Comparison of ENCODE assay signal across 9 mouse cellular contexts in the genomic region with DNA sequence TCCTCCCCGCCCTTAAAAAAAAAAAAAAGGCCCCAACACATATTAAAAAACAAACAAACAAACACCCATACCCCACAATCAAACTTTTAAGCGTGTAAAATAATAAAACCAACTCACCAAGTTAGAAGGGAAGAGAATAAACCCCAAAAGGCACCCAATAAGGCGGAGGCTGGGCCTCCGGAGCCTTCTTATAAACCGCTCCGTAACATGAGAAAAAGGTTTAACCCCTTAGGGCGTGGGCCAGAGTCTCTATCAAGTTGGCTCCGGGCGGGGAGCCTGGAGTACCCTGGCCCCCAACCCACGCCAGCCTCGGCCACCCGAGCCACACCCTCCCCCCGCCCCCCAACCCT. TPM values are rescaled to one million over a fixed set of nuclear protein-coding genes. Genes with fewer than 3 reads are reported as not detected.
A peak's percentile ranks its signal among the peaks of the same experiment; 100 is the strongest.
DNase-seq lines count a peak whose midpoint lies in the region; ATAC-seq lines count a peak whose summit lies in the region.
"Had no signal": no experiment of that assay in that cellular context is flagged by ENCODE, and none has a peak within 500 bp of the region (broad histone marks: within the 10 kb centered on the region; RNA-seq: fewer than 3 reads in every experiment).

No protein-coding gene starts in this region.

- peak; percentile 25 for DNase-seq in kidney, adult 11 months
- DNase-seq in kidney, postnatal 25 days = no peak
- DNase-seq in adipocyte (ENCODE audit: low spot score) = peak; percentile 25
- no peak for DNase-seq in hindbrain, embryonic 10.5 days (ENCODE audit: low spot score)
- no peak for DNase-seq in right cerebral cortex, postnatal 10 days (ENCODE audit: low spot score in 2 of 2)
- no peak for DNase-seq in adrenal gland, adult (ENCODE audit: inconsistent age in 2 of 2, low spot score in 1 of 2)
- DNase-seq in adrenal gland, adult 8-10 months = no peak

- H3K27me3 ChIP-seq in hindbrain, embryonic 10.5 days (ENCODE audit: insufficient read depth, poor library complexity, severe bottlenecking) = peaks cover 13% of the 10 kb centered on the region
- peaks cover 22% of the 10 kb centered on the region for H3K27me3 ChIP-seq in midbrain, embryonic 12.5 days

- H3K9ac ChIP-seq in midbrain, embryonic 12.5 days (replicated peaks) = peak overlapping the region; percentile 94

- H3K27ac ChIP-seq in hindbrain, embryonic 10.5 days = peak overlapping the region; percentile 100
- peak overlapping the region; percentile 91 for H3K27ac ChIP-seq in midbrain, embryonic 12.5 days (replicated peaks)

- peak overlapping the region; percentile 83 for H3K4me2 ChIP-seq in midbrain, embryonic 12.5 days (replicated peaks)

- H3K36me3 ChIP-seq in hindbrain, embryonic 10.5 days = no peaks in the 10 kb centered on the region
- no peaks in the 10 kb centered on the region for H3K36me3 ChIP-seq in midbrain, embryonic 12.5 days

- H3K9me3 ChIP-seq in hindbrain, embryonic 10.5 days = no peaks in the 10 kb centered on the region
- no peaks in the 10 kb centered on the region for H3K9me3 ChIP-seq in midbrain, embryonic 12.5 days

- peaks cover 60% of the 10 kb centered on the region for H3K4me1 ChIP-seq in hindbrain, embryonic 10.5 days (replicated peaks)
- H3K4me1 ChIP-seq in midbrain, embryonic 12.5 days = peaks cover 43% of the 10 kb centered on the region

- peak overlapping the region; percentile 86 for H3K4me3 ChIP-seq in hindbrain, embryonic 10.5 days
- peak overlapping the region; percentile 79 for H3K4me3 ChIP-seq in midbrain, embryonic 12.5 days

- no peak; the same call in 1 of the 2 replicates for ATAC-seq in midbrain, embryonic 12.5 days (ENCODE audit: low FRiP score, low read depth)

- 0% methylated on average over 13 of the region's 13 CpGs for WGBS in hindbrain, embryonic 10.5 days
- under 1% methylated on average over 13 of the region's 13 CpGs for WGBS in midbrain, embryonic 12.5 days

RNA-seq across cellular contexts. Expression of a gene that starts 0.4 kb away (rescaled TPM):
- polyA plus RNA-seq in hindbrain, embryonic 10.5 days (2016; fragmentation: Nextera tagmentation; extraction: Ambion mirVana) = 2.6 and 3.8 TPM in 2 replicates
- polyA plus RNA-seq in midbrain, embryonic 12.5 days (2016; fragmentation: Nextera tagmentation; extraction: Ambion mirVana) = 2.4 and 3.2 TPM in 2 replicates
- total RNA-seq in adrenal gland, adult 8-10 months (2022) = 10 to 100 TPM in 2 of 4 experiments, 1 to 10 TPM in 2; 5.8 to 18.1 (median 11.7) TPM

RNA-seq across cellular contexts. Expression of a gene that starts 0.6 kb away (rescaled TPM):
- 3.6 and 5.5 TPM in 2 replicates for polyA plus RNA-seq in hindbrain, embryonic 10.5 days (2016; fragmentation: Nextera tagmentation; extraction: Ambion mirVana)
- 3.3 and 3.5 TPM in 2 replicates for polyA plus RNA-seq in midbrain, embryonic 12.5 days (2016; fragmentation: Nextera tagmentation; extraction: Ambion mirVana)
- 1 to 10 TPM in 2 of 4 experiments, under 1 TPM in 2; 0.41 to 3.0 (median 1.3) TPM for total RNA-seq in adrenal gland, adult 8-10 months (2022)

RNA-seq across cellular contexts. Expression of a gene that starts 47.0 kb away (rescaled TPM):
- 40.8 and 41.9 TPM in 2 replicates for polyA plus RNA-seq in hindbrain, embryonic 10.5 days (2016; fragmentation: Nextera tagmentation; extraction: Ambion mirVana)
- 47.0 and 47.1 TPM in 2 replicates for polyA plus RNA-seq in midbrain, embryonic 12.5 days (2016; fragmentation: Nextera tagmentation; extraction: Ambion mirVana)
- 10 to 100 TPM; 42.2 to 58.0 (median 49.0) TPM for total RNA-seq in adrenal gland, adult 8-10 months (2022)

RNA-seq across cellular contexts. Expression of a gene that starts 59.1 kb away (rescaled TPM):
- polyA plus RNA-seq in hindbrain, embryonic 10.5 days (2016; fragmentation: Nextera tagmentation; extraction: Ambion mirVana) = not detected in 2 replicates
- not detected in 2 replicates for polyA plus RNA-seq in midbrain, embryonic 12.5 days (2016; fragmentation: Nextera tagmentation; extraction: Ambion mirVana)
- not detected for total RNA-seq in adrenal gland, adult 8-10 months (2022)
- total RNA-seq: megakaryocyte progenitor cell, adult 5-6 weeks had no signal

Comparison
In these comparisons a context has a peak if more than half of its experiments do, and no peak if none do; other contexts are left out.
1. DNase-seq: peak in kidney, adult 11 months (single experiment) and adipocyte (single experiment); none in kidney, postnatal 25 days (0 of 2), hindbrain, embryonic 10.5 days (single experiment), right cerebral cortex, postnatal 10 days (0 of 2), adrenal gland, adult (0 of 2) and adrenal gland, adult 8-10 months (single experiment).